Mouse (Mus musculus) brain, embryonic 18.5 days (tissue): Measurements from ENCODE around the gene Homer2.

ENCODE experiments used
- DNase-seq: peaks from one replicate; pipeline ENCODE4 v3.0.0-alpha.2; 2012; ENCODE audit warnings: low read depth, low spot score

The Homer2 gene

GRCm38 (mm10) chr7:81561211-81561610 lies 146.1 kb downstream of the Homer2 start:
- DNase-seq, result no peak

GRCm38 (mm10) chr7:81560101-81561049 lies 147.0 kb downstream of the Homer2 start:
- DNase-seq, result no peak

GRCm38 (mm10) chr7:81559231-81559980 lies 147.9 kb downstream of the Homer2 start:
- no peak for DNase-seq

GRCm38 (mm10) chr7:81557985-81558360 lies 149.4 kb downstream of the Homer2 start:
- no peak for DNase-seq

- DNase-seq, result no peak
Measured at GRCm38 (mm10) chr7:81557252-81557984, 149.9 kb downstream of the Homer2 start.

GRCm38 (mm10) chr7:81556839-81557238 lies 150.5 kb downstream of the Homer2 start:
- DNase-seq, result no peak

- DNase-seq, result no peak
Measured at GRCm38 (mm10) chr7:81554369-81554768, 153.0 kb downstream of the Homer2 start.

- DNase-seq, result no peak
Measured at GRCm38 (mm10) chr7:81553589-81553988, 153.7 kb downstream of the Homer2 start.
